Mouse (Mus musculus) olfactory bulb, adult 2 months (tissue): ENCODE results near the gene Rab11fip3.

ENCODE experiments used
- CTCF ChIP-seq: fragments of 200-500 bp; IDR thresholded peaks from 2 replicates; pipeline ENCODE4 v1.5.1; 2012; ENCODE audit warnings: low read depth, mild to moderate bottlenecking, low read length, moderate library complexity; ENCODE audit not compliant: insufficient read depth
- POLR2A ChIP-seq: fragments of 200-500 bp; IDR thresholded peaks from 2 replicates; pipeline ENCODE4 v1.6.1; 2012; ENCODE audit warnings: mild to moderate bottlenecking, low read depth, low read length, moderate library complexity; ENCODE audit not compliant: insufficient read depth

GRCm38 (mm10) chr17:26068024-26068830, 1.1 kb downstream of the Rab11fip3 start:
- TF ChIP-seq CTCF = no peak
- TF ChIP-seq POLR2A = no peak
